Mouse (Mus musculus) ES-E14 (cell line): ENCODE results near the gene Hs3st3a1. TPM values are rescaled to one million over a fixed set of nuclear protein-coding genes. Genes with fewer than 3 reads are reported as not detected.

Source experiments
- DNase-seq: peaks from one replicate; pipeline ENCODE4 v3.0.0-alpha.2; 2013; ENCODE audit warnings: low read depth, low spot score
- H3K27ac ChIP-seq: 2 replicates; pipeline ENCODE4 v1.5.1; 2012; ENCODE audit warnings: low read depth, mild to moderate bottlenecking, low read length, moderate library complexity, mixed read lengths; ENCODE audit not compliant: poor library complexity, insufficient read depth, severe bottlenecking
- H3K36me3 ChIP-seq: 2 replicates; pipeline ENCODE4 v1.6.1; 2012; ENCODE audit warnings: mild to moderate bottlenecking, low read length, moderate library complexity, mixed read lengths; ENCODE audit not compliant: control insufficient read depth, poor library complexity, insufficient read depth, severe bottlenecking
- H3K4me1 ChIP-seq, 2 experiments: fragments of 150-350 bp in 1 of 2; sonication (generic) in 1 of 2; 2 replicates each; pipeline ENCODE4 v1.6.1; 2012; ENCODE audit warnings: low read length in 2 of 2, mild to moderate bottlenecking in 1 of 2, mixed read lengths in 1 of 2; ENCODE audit not compliant: control insufficient read depth in 2 of 2, insufficient read depth in 2 of 2, poor library complexity in 1 of 2
- H3K4me3 ChIP-seq, 2 experiments: fragments of 150-350 bp in 1 of 2; sonication (generic) in 1 of 2; 2 replicates each; pipeline ENCODE4 v1.5.1; 2012; ENCODE audit warnings: low read length in 2 of 2, low read depth in 1 of 2, mild to moderate bottlenecking in 1 of 2, mixed read lengths in 1 of 2; ENCODE audit not compliant: insufficient read depth in 1 of 2, poor library complexity in 1 of 2, severe bottlenecking in 1 of 2
- H3K9ac ChIP-seq: 2 replicates; pipeline ENCODE4 v1.6.1; 2012; ENCODE audit warnings: low read depth, mild to moderate bottlenecking, low read length, mixed read lengths; ENCODE audit not compliant: poor library complexity, insufficient read depth, severe bottlenecking
- H3K9me3 ChIP-seq: fragments of 150-350 bp; sonication (generic); 2 replicates; pipeline ENCODE4 v1.6.1; 2012; ENCODE audit warnings: low read depth, mild to moderate bottlenecking, low read length; ENCODE audit not compliant: control insufficient read depth, insufficient read depth
- CHD2 ChIP-seq: IDR thresholded peaks from 2 replicates; pipeline ENCODE4 v1.6.1; 2014; ENCODE audit warnings: mild to moderate bottlenecking, low read depth, low read length, inconsistent platforms
- HCFC1 ChIP-seq: IDR thresholded peaks from 2 replicates; pipeline ENCODE4 v1.6.1; 2012; ENCODE audit warnings: low read length, inconsistent platforms, borderline replicate concordance; ENCODE audit not compliant: insufficient read depth
- MAFK ChIP-seq: IDR thresholded peaks from 2 replicates; pipeline ENCODE4 v1.6.1; 2014; ENCODE audit warnings: mild to moderate bottlenecking, low read depth, low read length, inconsistent platforms; ENCODE audit not compliant: insufficient read depth
- ZC3H11A ChIP-seq: IDR thresholded peaks from 2 replicates; pipeline ENCODE4 v1.6.1; 2012; ENCODE audit warnings: low read depth, mild to moderate bottlenecking, inconsistent platforms, low read length, borderline replicate concordance
- ZNF384 ChIP-seq: IDR thresholded peaks from 2 replicates; pipeline ENCODE4 v1.6.1; 2012; ENCODE audit warnings: low read depth, low read length, inconsistent platforms
- in situ Hi-C, 2 experiments: fragments of 600-800 bp; cut with MboI; formaldehyde crosslinking; loops; one replicate each; pipeline ENCODE4 v1.15.1; 2025; ENCODE audit warnings: low sequenced_read_pairs in 2 of 2, inconsistent platforms in 1 of 2; ENCODE audit not compliant: unreplicated experiment in 2 of 2
- total RNA-seq: library from RNA; depleted of rRNA; stranded (reverse); fragments of 300-350 nt; gene quantifications from 2 replicates; pipeline ENCODE4 v1.2.3, GENCODE M21; 2012

Hs3st3a1 gene
- total RNA-seq, 1 experiment: 0.22 TPM

DNA sequence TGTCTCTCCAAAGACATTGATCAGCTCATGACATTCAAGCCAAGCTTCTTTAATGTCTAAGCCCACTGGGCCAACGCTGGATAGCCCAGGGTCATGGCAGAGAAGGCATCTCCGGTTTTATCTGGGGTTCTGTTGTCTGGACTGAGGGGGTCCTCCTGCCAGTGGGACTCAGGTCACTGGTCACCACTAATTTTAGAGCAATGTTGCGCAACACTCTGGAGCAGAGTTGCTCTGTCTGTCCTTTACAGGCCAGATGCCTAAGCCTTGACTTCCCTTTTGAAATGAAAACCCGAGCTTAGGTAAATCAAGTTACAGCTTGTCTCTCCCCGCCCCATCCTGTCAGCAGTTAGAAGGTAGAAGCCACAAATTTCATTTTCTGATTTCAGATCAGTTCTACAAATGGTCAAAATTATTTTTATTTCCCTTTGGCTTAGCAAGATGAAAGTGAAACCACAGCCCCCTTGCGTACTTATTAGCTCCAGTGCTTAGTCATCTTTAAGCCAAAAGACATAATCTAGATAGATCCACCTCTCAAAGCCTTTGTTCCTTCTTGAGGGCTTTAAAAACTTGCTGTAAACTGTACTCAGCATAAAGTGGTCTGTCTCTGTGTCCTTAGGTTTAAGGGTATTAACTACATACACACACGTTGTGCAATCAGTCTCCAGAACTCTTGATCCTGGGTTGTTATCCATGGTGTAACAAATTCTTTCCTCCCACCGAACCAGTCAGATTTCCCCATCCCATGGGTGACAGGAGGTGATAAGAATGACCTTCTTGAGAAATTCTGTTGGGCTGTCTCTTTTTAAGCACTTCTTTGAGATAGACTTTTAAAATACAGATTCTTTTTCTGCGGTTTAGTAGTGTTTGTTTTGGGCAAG is 81.8 kb downstream of the Hs3st3a1 start:
- TF ChIP-seq ZC3H11A: no peak
- no peak for TF ChIP-seq CHD2
- no peak for TF ChIP-seq MAFK
- no peak for TF ChIP-seq ZNF384
- TF ChIP-seq HCFC1: no peak
- Histone ChIP-seq H3K36me3 (no peaks in the 10 kb centered on the region), H3K27ac (no peak overlapping the region), H3K4me3 (no peak overlapping the region), H3K4me1 (no peaks in the 10 kb centered on the region), H3K9ac (no peak overlapping the region), H3K9me3 (no peaks in the 10 kb centered on the region)
- DNase-seq: no peak
- in situ Hi-C loops: no loop called here

DNA sequence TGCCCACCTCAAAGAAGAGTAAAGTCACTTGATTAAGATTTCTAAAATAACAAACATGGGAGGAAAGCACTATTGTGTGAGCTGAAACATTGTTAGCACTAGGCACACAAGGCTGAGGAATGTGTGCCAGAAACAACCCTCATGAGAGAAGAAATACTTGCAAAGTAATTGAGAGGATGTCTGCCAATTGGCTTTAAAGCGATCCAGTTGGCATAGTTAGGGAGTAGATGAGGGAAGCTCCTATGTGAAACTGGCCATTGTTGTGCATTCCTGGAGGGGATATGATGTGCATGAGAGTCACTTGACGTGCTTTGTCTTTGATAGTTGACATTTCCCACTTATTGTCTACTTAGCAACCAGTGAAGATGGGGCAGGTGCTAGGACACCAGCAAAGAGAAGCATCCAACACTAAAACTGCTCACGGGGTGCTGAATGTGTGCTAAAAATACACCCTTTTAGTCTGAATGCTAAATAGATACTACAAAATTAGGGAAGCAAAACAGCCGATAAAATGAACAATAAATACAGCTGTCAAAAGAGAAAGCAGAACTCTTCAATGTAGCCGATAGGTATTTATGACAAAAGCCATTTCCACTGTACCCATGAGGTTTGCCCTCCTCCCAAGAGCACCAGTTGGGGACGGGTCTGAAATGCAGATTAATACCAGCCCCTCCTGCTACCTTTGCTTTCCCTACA is 83.2 kb downstream of the Hs3st3a1 start:
- Histone ChIP-seq H3K9ac (no peak overlapping the region), H3K4me1 (no peaks in the 10 kb centered on the region), H3K27ac (no peak overlapping the region), H3K4me3 (no peak overlapping the region), H3K9me3 (no peaks in the 10 kb centered on the region), H3K36me3 (no peaks in the 10 kb centered on the region)
- TF ChIP-seq ZC3H11A (no peak), MAFK (no peak), CHD2 (no peak), ZNF384 (no peak), HCFC1 (no peak)
- no peak for DNase-seq
- in situ Hi-C loops: no loop called here

DNA sequence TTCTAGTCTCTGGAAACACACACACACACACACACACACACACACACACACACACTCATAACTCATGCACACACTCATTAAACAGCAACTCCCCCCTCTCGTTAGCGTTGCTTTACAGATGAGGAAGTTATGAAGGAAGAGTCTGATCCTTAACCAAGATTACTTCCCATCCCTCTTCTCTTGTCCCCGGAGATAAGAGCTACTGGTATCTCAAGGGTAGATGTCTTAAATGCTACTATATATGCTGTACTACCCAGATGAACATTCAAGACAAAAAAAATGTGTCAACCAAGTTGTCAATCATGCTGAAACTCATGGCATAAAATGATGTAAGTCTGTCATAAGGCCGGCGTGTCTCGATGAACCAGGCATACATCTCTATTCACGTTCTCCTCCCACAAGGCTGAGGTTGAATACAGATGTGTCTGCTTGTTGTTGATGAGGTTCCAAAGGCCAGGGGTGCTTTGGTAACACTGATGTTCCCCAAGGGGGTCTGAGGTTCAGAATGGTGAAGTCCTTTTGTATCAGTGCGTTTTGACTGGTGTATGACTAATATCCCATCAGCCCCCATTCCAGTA is 89.0 kb downstream of the Hs3st3a1 start:
- TF ChIP-seq ZNF384: no peak
- TF ChIP-seq ZC3H11A: no peak
- TF ChIP-seq HCFC1: no peak
- TF ChIP-seq CHD2: no peak
- no peak for TF ChIP-seq MAFK
- H3K9ac ChIP-seq: no peak overlapping the region
- no peaks in the 10 kb centered on the region for H3K9me3 ChIP-seq
- in situ Hi-C loops: no loop called here
- H3K27ac ChIP-seq: no peak overlapping the region
- DNase-seq: no peak
- no peak overlapping the region for H3K4me3 ChIP-seq
- no peaks in the 10 kb centered on the region for H3K4me1 ChIP-seq
- no peaks in the 10 kb centered on the region for H3K36me3 ChIP-seq

DNA sequence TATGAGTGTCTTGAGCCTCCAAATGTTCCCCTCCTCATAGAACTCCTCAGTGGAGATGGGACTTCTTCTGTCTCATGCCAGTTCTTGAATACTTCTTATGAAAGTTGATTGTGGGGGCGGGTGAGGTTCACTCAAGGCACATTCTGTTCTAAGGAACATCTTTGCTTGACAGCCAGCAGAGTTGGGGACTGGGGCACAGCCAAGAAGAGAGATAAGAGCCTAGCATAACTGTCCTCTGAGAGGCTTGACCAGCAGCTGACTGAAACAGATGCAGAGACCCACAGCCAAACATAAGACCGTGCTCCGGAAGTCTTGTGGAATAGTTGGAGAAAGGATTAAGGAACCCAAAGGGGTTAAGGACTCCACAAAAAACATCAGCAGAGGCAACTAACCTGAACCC is 102.1 kb downstream of the Hs3st3a1 start:
- TF ChIP-seq ZNF384 (no peak), MAFK (no peak), CHD2 (no peak), HCFC1 (no peak), ZC3H11A (no peak)
- in situ Hi-C loops: no loop called here
- DNase-seq: no peak
- H3K36me3 ChIP-seq: no peaks in the 10 kb centered on the region
- H3K27ac ChIP-seq: no peak overlapping the region
- no peaks in the 10 kb centered on the region for H3K9me3 ChIP-seq
- H3K9ac ChIP-seq: no peak overlapping the region
- no peak overlapping the region for H3K4me3 ChIP-seq
- H3K4me1 ChIP-seq: no peaks in the 10 kb centered on the region
